Mouse (Mus musculus) adrenal gland, adult 18-20 months (tissue): ENCODE data around the gene Eif5a. TPM values are rescaled to one million over a fixed set of nuclear protein-coding genes. Genes with fewer than 3 reads are reported as not detected.
A peak's percentile ranks its signal among the peaks of the same experiment; 100 is the strongest.

ENCODE experiments used
- DNase-seq, 2 experiments: peaks; one replicate each; pipeline ENCODE4 v3.0.0; 2021 to 2022; ENCODE audit warnings: low spot score in 2 of 2
- microRNA-seq, 2 experiments: library from miRNA; unstranded; fragments of <30 nt; microRNA quantifications; one replicate each; pipeline ENCODE4 v1.2.0; 2021; ENCODE audit warnings: borderline number of aligned reads in 2 of 2
- total RNA-seq, 2 experiments: library from RNA; stranded (reverse); gene quantifications; 1 replicate in 1 of 2; 2 replicates in 1 of 2; pipeline ENCODE4 v1.2.3; 2021

Eif5a gene
- total RNA-seq, 2 experiments from 2014 or later = 579 to 673 TPM

GRCm38 (mm10) chr11:69878952-69879351, 42.8 kb downstream of the Eif5a start:
- no peak for DNase-seq

- no peak for DNase-seq
These were observed 43.4 kb downstream of the Eif5a start for GRCm38 (mm10) chr11:69878399-69878798.

GRCm38 (mm10) chr11:69877878-69878277, 43.9 kb downstream of the Eif5a start, which contains the start of gene Tmem95:
Gene Tmem95 (minus strand): TSS chr11:69878018.
- DNase-seq = no peak

- DNase-seq = peak; percentile 85
These were observed 44.9 kb downstream of the Eif5a start for GRCm38 (mm10) chr11:69876867-69877266.

- no peak for DNase-seq
These were observed 45.6 kb downstream of the Eif5a start for GRCm38 (mm10) chr11:69876186-69876585.

- DNase-seq = no peak
These were observed 49.3 kb downstream of the Eif5a start for GRCm38 (mm10) chr11:69872451-69872850.

- DNase-seq = no peak
These were observed 49.9 kb downstream of the Eif5a start for GRCm38 (mm10) chr11:69871822-69872221.

- DNase-seq = no peak
These were observed 51.3 kb downstream of the Eif5a start for GRCm38 (mm10) chr11:69870289-69871069.

- DNase-seq = no peak
These were observed 54.4 kb downstream of the Eif5a start for GRCm38 (mm10) chr11:69867335-69867734.

Small RNAs within 50 kb of the gene (microRNA-seq; reads per million reads assigned to microRNA genes)
- gene Mir6924 = 0 to 0.95 reads per million in 2 experiments

Other genes starting within 250 kb of the Eif5a start
- gene Eif4a1, start 249.5 kb downstream of the Eif5a start, total RNA-seq = 100 to 1,000 TPM; 584 to 655 TPM
- 10 to 100 TPM; 69.0 to 79.8 TPM for gene Senp3, start 239.9 kb downstream of the Eif5a start, total RNA-seq
- gene Tnfsf13, start 236.2 kb downstream of the Eif5a start, total RNA-seq = 1 to 10 TPM; 2.8 to 5.3 TPM
- 10 to 100 TPM; 23.7 to 26.2 TPM for gene Tnfsf12, start 226.1 kb downstream of the Eif5a start, total RNA-seq
- gene Tnfsfm13, start 225.9 kb downstream of the Eif5a start, total RNA-seq = 1 to 10 TPM; 3.6 to 4.9 TPM
- 10 to 100 TPM; 55.4 to 79.7 TPM for gene Polr2a, start 163.3 kb downstream of the Eif5a start, total RNA-seq
- not detected for gene Slc35g3, start 160.0 kb downstream of the Eif5a start, total RNA-seq
- 10 to 100 TPM; 48.2 to 71.4 TPM for gene Zbtb4, start 156.0 kb downstream of the Eif5a start, total RNA-seq
- gene Chrnb1, start 126.0 kb downstream of the Eif5a start, total RNA-seq = 1 to 10 TPM; 1.3 to 3.9 TPM
- 10 to 100 TPM in 1 of 2 experiments, 1 to 10 TPM in 1; 3.0 to 13.0 TPM for gene Fgf11, start 120.1 kb downstream of the Eif5a start, total RNA-seq
- under 1 TPM; 0.36 to 0.51 TPM for gene Tmem102, start 116.3 kb downstream of the Eif5a start, total RNA-seq
- gene Gm39566, start 106.7 kb downstream of the Eif5a start, total RNA-seq = not detected
- gene Spem2, start 103.5 kb downstream of the Eif5a start, total RNA-seq = not detected
- gene Spem1, start 99.8 kb downstream of the Eif5a start, total RNA-seq = not detected
- gene Nlgn2, start 84.2 kb downstream of the Eif5a start, total RNA-seq = 10 to 100 TPM; 19.7 to 24.9 TPM
- gene Tmem256, start 83.4 kb downstream of the Eif5a start, total RNA-seq = 100 to 1,000 TPM; 145 TPM
- gene Plscr3, start 75.6 kb downstream of the Eif5a start, total RNA-seq = 10 to 100 TPM; 38.2 to 46.2 TPM
- gene Tnk1, start 63.2 kb downstream of the Eif5a start, total RNA-seq = under 1 TPM in 1 of 2 experiments, not detected in 1; 0.38 TPM
- gene Tmem95, start 43.9 kb downstream of the Eif5a start, total RNA-seq = not detected
- 1 to 10 TPM; 3.6 to 6.0 TPM for gene Kctd11, start 40.6 kb downstream of the Eif5a start, total RNA-seq
- 1 to 10 TPM in 1 of 2 experiments, under 1 TPM in 1; 0.43 to 1.5 TPM for gene Acap1, start 26.4 kb downstream of the Eif5a start, total RNA-seq
- under 1 TPM; 0.29 to 0.86 TPM for gene 2810408A11Rik, start 21.0 kb downstream of the Eif5a start, total RNA-seq
- gene Neurl4, start 20.9 kb downstream of the Eif5a start, total RNA-seq = 10 to 100 TPM; 48.5 to 53.9 TPM
- 10 to 100 TPM; 47.3 to 52.4 TPM for gene Gps2, start 8.1 kb downstream of the Eif5a start, total RNA-seq
- gene Ybx2, start 13.8 kb upstream of the Eif5a start, total RNA-seq = 10 to 100 TPM; 14.2 to 32.6 TPM
- 100 to 1,000 TPM in 1 of 2 experiments, 10 to 100 TPM in 1; 70.7 to 200 TPM for gene Slc2a4, start 26.2 kb upstream of the Eif5a start, total RNA-seq
- gene Cldn7, start 42.8 kb upstream of the Eif5a start, total RNA-seq = under 1 TPM in 1 of 2 experiments, not detected in 1; 0.66 TPM
- 100 to 1,000 TPM; 114 to 123 TPM for gene Ctdnep1, start 59.2 kb upstream of the Eif5a start, total RNA-seq
- 10 to 100 TPM; 62.7 to 81.3 TPM for gene Elp5, start 60.6 kb upstream of the Eif5a start, total RNA-seq
- gene Gabarap, start 69.2 kb upstream of the Eif5a start, total RNA-seq = 100 to 1,000 TPM; 436 to 473 TPM
- 10 to 100 TPM; 51.5 to 57.5 TPM for gene Phf23, start 73.8 kb upstream of the Eif5a start, total RNA-seq
- gene Dvl2, start 78.6 kb upstream of the Eif5a start, total RNA-seq = 10 to 100 TPM; 13.8 to 14.9 TPM
- 1,000 to 10,000 TPM in 1 of 2 experiments, 100 to 1,000 TPM in 1; 522 to 1,041 TPM for gene Acadvl, start 93.5 kb upstream of the Eif5a start, total RNA-seq
- 10 to 100 TPM; 24.6 to 33.0 TPM for gene Dlg4, start 95.0 kb upstream of the Eif5a start, total RNA-seq
- under 1 TPM in 1 of 2 experiments, not detected in 1; 0.50 TPM for gene Asgr1, start 132.1 kb upstream of the Eif5a start, total RNA-seq
- 1 to 10 TPM in 1 of 2 experiments, under 1 TPM in 1; 0.83 to 2.5 TPM for gene Asgr2, start 170.7 kb upstream of the Eif5a start, total RNA-seq
- 1 to 10 TPM; 3.8 to 9.2 TPM for gene Mgl2, start 208.4 kb upstream of the Eif5a start, total RNA-seq
- gene Clec10a, start 234.2 kb upstream of the Eif5a start, total RNA-seq = 1 to 10 TPM; 2.5 to 9.2 TPM